Mouse (Mus musculus) erythroblast, embryonic 14.5 days (primary cell): Measurements from ENCODE around the gene Pclo. TPM values are rescaled to one million over a fixed set of nuclear protein-coding genes. Genes with fewer than 3 reads are reported as not detected.

Experiments
- H3K27me3 ChIP-seq: 2 replicates; pipeline ENCODE4 v1.6.1; 2012; ENCODE audit warnings: inconsistent platforms; ENCODE audit not compliant: control insufficient read depth
- H3K36me3 ChIP-seq: 2 replicates; pipeline ENCODE4 v1.6.1; 2012; ENCODE audit warnings: mild to moderate bottlenecking, inconsistent platforms; ENCODE audit not compliant: control insufficient read depth
- H3K4me1 ChIP-seq: 2 replicates; pipeline ENCODE4 v1.6.1; 2012; ENCODE audit warnings: inconsistent platforms; ENCODE audit not compliant: control insufficient read depth
- H3K4me3 ChIP-seq: replicated peaks from 2 replicates; pipeline ENCODE3; 2012; ENCODE audit warnings: moderate library complexity, mild to moderate bottlenecking, inconsistent platforms
- H3K9me3 ChIP-seq: 2 replicates; pipeline ENCODE4 v1.6.1; 2012; ENCODE audit warnings: low read length, inconsistent platforms, mixed read lengths; ENCODE audit not compliant: control insufficient read depth
- GATA1 ChIP-seq: IDR thresholded peaks from 2 replicates; pipeline ENCODE4 v1.6.1; 2012; ENCODE audit warnings: low read length, inconsistent platforms, mixed read lengths
- TAL1 ChIP-seq: IDR thresholded peaks from 3 replicates; pipeline ENCODE4 v1.6.1; 2012; ENCODE audit warnings: low read length, inconsistent platforms, mixed read lengths
- polyA plus RNA-seq: library from polyadenylated mRNA; stranded (reverse); fragments of >175 nt; gene quantifications from 2 replicates; pipeline ENCODE4 v1.2.3, GENCODE M21; 2012

The Pclo gene
- polyA plus RNA-seq, 1 experiment, result not detected

DNA sequence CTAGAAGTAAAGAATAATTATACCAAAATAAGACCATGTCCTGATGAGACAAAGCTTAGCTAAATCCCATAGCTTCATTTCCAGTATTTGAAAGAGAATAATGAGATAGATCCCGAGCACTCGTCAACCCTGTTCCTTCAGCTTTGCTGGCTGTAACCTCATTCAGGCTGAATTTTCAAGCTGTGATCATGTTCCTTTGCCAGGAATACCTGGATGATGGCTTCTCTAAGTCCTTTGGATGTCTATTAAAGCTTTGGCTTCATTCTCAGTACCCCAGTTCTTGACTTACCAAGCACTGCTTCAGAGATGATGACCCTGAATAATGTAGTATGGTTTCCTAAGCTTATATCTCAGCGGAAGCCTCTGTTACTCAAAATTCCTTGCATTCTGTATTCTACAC lies 131.1 kb downstream of the Pclo start:
- Histone ChIP-seq H3K27me3 (no peaks in the 10 kb centered on the region), H3K36me3 (no peaks in the 10 kb centered on the region), H3K4me3 (no peak overlapping the region), H3K9me3 (no peaks in the 10 kb centered on the region), H3K4me1 (no peaks in the 10 kb centered on the region)
- TF ChIP-seq TAL1 (no peak), GATA1 (no peak)

GRCm38 (mm10) chr5:14660637-14661036 lies 145.9 kb downstream of the Pclo start:
- Histone ChIP-seq H3K27me3 (no peaks in the 10 kb centered on the region), H3K36me3 (no peaks in the 10 kb centered on the region), H3K4me1 (no peaks in the 10 kb centered on the region), H3K4me3 (no peak overlapping the region), H3K9me3 (peaks cover 4% of the 10 kb centered on the region)
- TF ChIP-seq GATA1 (no peak), TAL1 (no peak)

DNA sequence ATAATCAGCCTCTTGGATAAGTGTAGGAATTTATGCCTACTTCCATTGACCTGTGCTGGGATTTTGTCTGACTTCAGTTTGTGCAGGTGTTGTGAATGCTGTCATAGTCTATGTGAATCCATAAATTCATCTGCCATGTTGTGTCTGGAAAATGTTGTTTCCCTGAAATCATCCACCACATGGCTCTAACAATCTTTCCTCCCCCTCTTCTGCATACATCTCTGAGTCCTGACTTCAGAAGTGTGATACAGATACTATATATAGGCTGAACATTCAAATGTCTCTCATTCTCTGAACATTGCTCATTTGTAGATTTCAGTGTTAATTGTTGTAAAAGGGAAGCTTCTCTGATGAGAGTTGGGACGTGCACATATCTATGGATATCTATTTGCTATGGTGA lies 147.5 kb downstream of the Pclo start:
- no peaks in the 10 kb centered on the region for H3K4me1 ChIP-seq
- H3K27me3 ChIP-seq, result no peaks in the 10 kb centered on the region
- H3K9me3 ChIP-seq, result peaks cover 2% of the 10 kb centered on the region; the same call in 1 of the 2 replicates
- TF ChIP-seq GATA1 (no peak), TAL1 (no peak)
- H3K36me3 ChIP-seq, result no peaks in the 10 kb centered on the region
- H3K4me3 ChIP-seq, result no peak overlapping the region

DNA sequence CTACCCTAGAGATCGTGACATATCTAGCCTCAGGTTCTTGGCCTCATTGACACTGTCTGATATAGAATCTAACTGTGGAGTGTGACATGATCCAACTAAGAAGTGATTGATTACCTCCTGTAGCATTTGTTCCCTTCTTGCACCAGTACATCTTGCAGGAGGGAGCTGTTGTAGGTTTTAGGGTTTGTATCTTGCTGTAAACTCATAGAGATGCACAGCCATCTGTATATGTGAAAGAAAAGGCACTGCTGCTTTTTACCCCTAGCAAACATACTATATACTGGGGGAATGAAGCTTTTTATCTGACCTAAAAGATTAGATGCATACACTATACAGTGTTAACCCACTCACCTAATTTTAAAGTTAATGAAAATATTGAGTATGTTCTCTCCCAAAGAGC lies 147.9 kb downstream of the Pclo start:
- no peaks in the 10 kb centered on the region for H3K4me1 ChIP-seq
- H3K9me3 ChIP-seq, result peaks cover 2% of the 10 kb centered on the region; the same call in 1 of the 2 replicates
- TF ChIP-seq TAL1, result no peak
- no peak for TF ChIP-seq GATA1
- no peaks in the 10 kb centered on the region for H3K27me3 ChIP-seq
- H3K4me3 ChIP-seq, result no peak overlapping the region
- H3K36me3 ChIP-seq, result no peaks in the 10 kb centered on the region

GRCm38 (mm10) chr5:14680419-14680818 lies 165.7 kb downstream of the Pclo start:
- Histone ChIP-seq H3K4me3 (no peak overlapping the region), H3K9me3 (peaks cover 39% of the 10 kb centered on the region), H3K36me3 (no peaks in the 10 kb centered on the region), H3K4me1 (no peaks in the 10 kb centered on the region), H3K27me3 (no peaks in the 10 kb centered on the region)
- TF ChIP-seq GATA1, result no peak
- no peak for TF ChIP-seq TAL1

- no peaks in the 10 kb centered on the region for H3K4me1 ChIP-seq
- H3K36me3 ChIP-seq, result no peaks in the 10 kb centered on the region
- no peak overlapping the region for H3K4me3 ChIP-seq
- no peaks in the 10 kb centered on the region for H3K9me3 ChIP-seq
- no peaks in the 10 kb centered on the region for H3K27me3 ChIP-seq
- TF ChIP-seq TAL1, result no peak
- no peak for TF ChIP-seq GATA1
These were observed 177.3 kb downstream of the Pclo start for GRCm38 (mm10) chr5:14691995-14692394.

DNA sequence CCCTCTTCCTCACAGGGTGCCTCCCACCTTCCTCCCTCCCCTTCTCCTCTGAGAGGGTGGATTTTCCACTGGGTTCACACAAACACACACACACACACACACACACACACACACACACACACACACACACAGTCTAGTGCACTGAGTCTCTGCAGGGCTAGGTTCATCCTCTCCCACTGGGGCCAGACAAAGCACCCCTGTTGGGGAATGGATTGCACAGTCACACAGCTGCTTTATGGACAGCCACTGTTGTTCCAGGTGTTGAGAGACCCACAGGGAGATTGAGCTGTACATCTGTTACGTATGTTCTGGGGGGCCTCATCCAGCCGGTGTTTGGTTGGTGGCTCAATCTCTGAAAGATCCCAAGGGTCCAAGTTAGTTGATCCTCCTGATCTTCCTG lies 182.0 kb downstream of the Pclo start:
- Histone ChIP-seq H3K36me3 (no peaks in the 10 kb centered on the region), H3K27me3 (no peaks in the 10 kb centered on the region), H3K9me3 (no peaks in the 10 kb centered on the region; the same call in 1 of the 2 replicates), H3K4me3 (no peak overlapping the region), H3K4me1 (no peaks in the 10 kb centered on the region)
- TF ChIP-seq GATA1 (no peak), TAL1 (no peak)

- H3K9me3 ChIP-seq, result no peaks in the 10 kb centered on the region; the same call in 1 of the 2 replicates
- H3K36me3 ChIP-seq, result no peaks in the 10 kb centered on the region
- H3K27me3 ChIP-seq, result no peaks in the 10 kb centered on the region
- no peak for TF ChIP-seq GATA1
- no peak for TF ChIP-seq TAL1
- no peak overlapping the region for H3K4me3 ChIP-seq
- H3K4me1 ChIP-seq, result no peaks in the 10 kb centered on the region
These were observed 186.2 kb downstream of the Pclo start for GRCm38 (mm10) chr5:14700900-14701299.

GRCm38 (mm10) chr5:14705423-14705822 lies 190.7 kb downstream of the Pclo start:
- TF ChIP-seq TAL1 (no peak), GATA1 (no peak)
- H3K4me1 ChIP-seq, result no peaks in the 10 kb centered on the region
- no peak overlapping the region for H3K4me3 ChIP-seq
- H3K36me3 ChIP-seq, result no peaks in the 10 kb centered on the region
- no peaks in the 10 kb centered on the region for H3K9me3 ChIP-seq
- no peaks in the 10 kb centered on the region for H3K27me3 ChIP-seq

- TF ChIP-seq GATA1 (no peak), TAL1 (no peak)
- H3K4me1 ChIP-seq, result no peaks in the 10 kb centered on the region
- no peak overlapping the region for H3K4me3 ChIP-seq
- H3K36me3 ChIP-seq, result no peaks in the 10 kb centered on the region
- H3K27me3 ChIP-seq, result no peaks in the 10 kb centered on the region
- H3K9me3 ChIP-seq, result no peaks in the 10 kb centered on the region
These were observed 192.6 kb downstream of the Pclo start for GRCm38 (mm10) chr5:14707311-14707710.

- no peaks in the 10 kb centered on the region for H3K36me3 ChIP-seq
- H3K27me3 ChIP-seq, result no peaks in the 10 kb centered on the region
- H3K4me3 ChIP-seq, result no peak overlapping the region
- H3K4me1 ChIP-seq, result no peaks in the 10 kb centered on the region
- TF ChIP-seq TAL1 (no peak), GATA1 (no peak)
- no peaks in the 10 kb centered on the region for H3K9me3 ChIP-seq
These were observed 208.9 kb downstream of the Pclo start for GRCm38 (mm10) chr5:14723576-14723975.
